Mouse (Mus musculus): ENCODE measurements at regions not wholly inside any gene's neighbourhood (a gene's known extent, or its start where the extent isn't known, plus 50 kb on each side); places are given as distances from the start of the nearest gene placed in this dataset.
A peak's percentile ranks its signal among the peaks of the same experiment; 100 is the strongest.

- ATAC-seq (replicated peaks; ENCODE audit: poor library complexity): no peak
Measured at GRCm38 (mm10) chr15:68457239-68457638, 1956.5 kb upstream of the Lrrc6 start.

GRCm38 (mm10) chr15:68451971-68452370 lies 1951.3 kb upstream of the Lrrc6 start:
- ATAC-seq (replicated peaks; ENCODE audit: poor library complexity): no peak

- ATAC-seq (replicated peaks; ENCODE audit: poor library complexity): no peak
Measured at GRCm38 (mm10) chr15:68445341-68445740, 1944.6 kb upstream of the Lrrc6 start.

- no peak for ATAC-seq (replicated peaks; ENCODE audit: poor library complexity)
Measured at GRCm38 (mm10) chr15:68440636-68441035, 1939.9 kb upstream of the Lrrc6 start.

- ATAC-seq (replicated peaks; ENCODE audit: poor library complexity): no peak
Measured at GRCm38 (mm10) chr15:68435961-68436360, 1935.3 kb upstream of the Lrrc6 start.

GRCm38 (mm10) chr15:68431251-68431650 lies 1930.5 kb upstream of the Lrrc6 start:
- ATAC-seq (replicated peaks; ENCODE audit: poor library complexity): no peak

- ATAC-seq (replicated peaks; ENCODE audit: poor library complexity): no peak
Measured at GRCm38 (mm10) chr15:68430486-68430885, 1929.8 kb upstream of the Lrrc6 start.

- peak; percentile 85 for ATAC-seq (replicated peaks; ENCODE audit: poor library complexity)
Measured at GRCm38 (mm10) chr15:68428444-68429228, 1927.9 kb upstream of the Lrrc6 start.

- ATAC-seq (replicated peaks; ENCODE audit: poor library complexity): no peak
Measured at GRCm38 (mm10) chr15:68417142-68417541, 1916.4 kb upstream of the Lrrc6 start.

- peak; percentile 87 for ATAC-seq (replicated peaks; ENCODE audit: poor library complexity)
Measured at GRCm38 (mm10) chr15:68415401-68415925, 1914.8 kb upstream of the Lrrc6 start.

GRCm38 (mm10) chr15:68414047-68414446 lies 1913.3 kb upstream of the Lrrc6 start:
- ATAC-seq (replicated peaks; ENCODE audit: poor library complexity): no peak

GRCm38 (mm10) chr15:68412697-68413096 lies 1912.0 kb upstream of the Lrrc6 start:
- ATAC-seq (replicated peaks; ENCODE audit: poor library complexity): peak; percentile 32; the same call in 1 of the 2 replicates

- no peak for ATAC-seq (replicated peaks; ENCODE audit: poor library complexity)
Measured at GRCm38 (mm10) chr15:68412156-68412555, 1911.4 kb upstream of the Lrrc6 start.

- ATAC-seq (replicated peaks; ENCODE audit: poor library complexity): no peak
Measured at GRCm38 (mm10) chr15:68403554-68404070, 1902.9 kb upstream of the Lrrc6 start.

- no peak for ATAC-seq (replicated peaks; ENCODE audit: poor library complexity)
Measured at GRCm38 (mm10) chr15:68401726-68402125, 1901.0 kb upstream of the Lrrc6 start.

- ATAC-seq (replicated peaks; ENCODE audit: poor library complexity): no peak
Measured at GRCm38 (mm10) chr15:68401006-68401405, 1900.3 kb upstream of the Lrrc6 start.

- no peak for ATAC-seq (replicated peaks; ENCODE audit: poor library complexity)
Measured at GRCm38 (mm10) chr15:68396566-68396965, 1895.9 kb upstream of the Lrrc6 start.

- ATAC-seq (replicated peaks; ENCODE audit: poor library complexity): peak; percentile 75
Measured at GRCm38 (mm10) chr15:68394749-68395148, 1894.0 kb upstream of the Lrrc6 start.

- no peak for ATAC-seq (replicated peaks; ENCODE audit: poor library complexity)
Measured at GRCm38 (mm10) chr15:68394157-68394556, 1893.4 kb upstream of the Lrrc6 start.

GRCm38 (mm10) chr15:68391737-68392136 lies 1891.0 kb upstream of the Lrrc6 start:
- no peak for ATAC-seq (replicated peaks; ENCODE audit: poor library complexity)

GRCm38 (mm10) chr15:68389855-68390254 lies 1889.1 kb upstream of the Lrrc6 start:
- no peak for ATAC-seq (replicated peaks; ENCODE audit: poor library complexity)

- no peak for ATAC-seq (replicated peaks; ENCODE audit: poor library complexity)
Measured at GRCm38 (mm10) chr15:68387349-68388065, 1886.8 kb upstream of the Lrrc6 start.

All from megakaryocyte progenitor cell, adult 5-6 weeks (primary cell).